Mouse (Mus musculus): ENCODE measurements around the gene Dolk. TPM values are rescaled to one million over a fixed set of nuclear protein-coding genes. Genes with fewer than 3 reads are reported as not detected.

The Dolk gene
- 5.5 and 6.6 TPM in 2 replicates for total RNA-seq (2015)
- total RNA-seq (2017), result 10.1 and 13.0 TPM in 2 replicates

DNA sequence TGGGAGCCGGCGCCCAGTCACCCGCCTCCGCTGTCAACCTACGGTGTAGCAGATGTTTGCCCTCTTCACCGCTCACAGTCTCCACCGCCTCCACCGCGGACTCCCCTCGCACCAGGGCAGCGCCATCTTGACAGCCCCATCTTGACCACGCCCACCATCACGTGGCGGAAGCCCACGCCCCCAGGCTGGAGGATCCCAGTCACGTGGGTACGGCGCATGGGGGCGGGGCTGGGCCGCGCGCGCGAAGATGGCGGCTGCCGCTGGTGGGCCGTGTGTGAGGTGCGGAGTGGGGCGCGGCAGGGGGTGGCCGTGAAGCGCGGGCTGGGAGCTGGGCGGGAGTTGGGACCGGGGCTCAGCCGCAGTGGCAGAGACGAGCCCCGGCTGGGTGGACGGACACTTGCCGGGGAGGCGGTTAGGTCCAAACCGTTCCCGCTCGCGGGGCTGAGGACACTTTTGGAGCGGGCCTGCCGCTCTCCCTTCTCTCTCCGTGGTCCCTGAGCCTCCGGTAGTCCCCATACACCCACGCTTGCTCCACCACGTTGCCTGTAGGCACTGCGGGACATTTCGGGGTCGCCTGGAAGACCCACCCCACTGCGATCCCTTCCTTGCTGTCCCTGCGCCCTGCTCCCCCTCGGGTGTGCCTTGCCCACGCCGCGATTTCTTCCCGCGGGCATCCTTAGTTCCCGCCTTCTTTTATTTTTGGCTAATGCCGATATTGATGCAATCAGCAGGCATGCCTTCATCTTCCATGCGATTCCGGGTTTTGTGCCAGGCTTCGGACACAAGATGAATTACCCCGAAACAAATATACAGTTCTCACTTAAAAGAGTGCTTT is at the start of gene Dolk, which contains the start of gene Nup188:
TSS of gene Dolk (minus strand) at position 143 of the 835 bp plus-strand sequence.
TSS of gene Nup188 (plus strand) at position 206 of the 835 bp plus-strand sequence.
- ATAC-seq (ENCODE audit: poor library complexity, severe bottlenecking), result peak; percentile 96

DNA sequence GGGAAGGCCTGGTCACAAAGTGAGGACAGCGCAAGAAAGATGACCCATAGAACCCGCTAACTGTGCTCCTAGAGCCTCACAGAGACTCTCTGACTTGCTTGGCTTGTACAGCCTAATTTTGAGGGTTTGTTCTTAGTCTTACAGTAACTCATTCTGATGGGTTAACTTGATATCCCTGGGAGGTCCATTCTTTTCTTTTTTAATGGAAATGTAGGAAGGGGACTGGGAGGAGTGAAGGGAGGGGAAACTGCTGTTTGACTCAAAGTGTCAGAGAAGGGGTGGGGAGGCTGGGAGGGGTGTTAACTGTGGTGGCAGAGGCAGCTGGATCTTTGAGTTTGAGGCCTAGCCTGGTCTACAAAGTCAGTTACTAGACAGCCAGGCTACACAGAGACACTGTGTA is 49.2 kb upstream of the Dolk start:
- no peak for ATAC-seq (ENCODE audit: poor library complexity, severe bottlenecking)

- no peak for ATAC-seq (ENCODE audit: poor library complexity, severe bottlenecking)
Measured at GRCm38 (mm10) chr2:30328791-30329190, 42.7 kb upstream of the Dolk start.

GRCm38 (mm10) chr2:30327276-30327675 is 41.1 kb upstream of the Dolk start:
- no peak for ATAC-seq (ENCODE audit: poor library complexity, severe bottlenecking)

GRCm38 (mm10) chr2:30325296-30325695 is 39.2 kb upstream of the Dolk start:
- ATAC-seq (ENCODE audit: poor library complexity, severe bottlenecking), result no peak

- ATAC-seq (ENCODE audit: poor library complexity, severe bottlenecking), result no peak
Measured at GRCm38 (mm10) chr2:30323111-30323510, 37.0 kb upstream of the Dolk start.

- no peak for ATAC-seq (ENCODE audit: poor library complexity, severe bottlenecking)
Measured at GRCm38 (mm10) chr2:30319260-30319659, 33.1 kb upstream of the Dolk start.

GRCm38 (mm10) chr2:30316955-30317354 is 30.8 kb upstream of the Dolk start:
- ATAC-seq (ENCODE audit: poor library complexity, severe bottlenecking), result no peak

DNA sequence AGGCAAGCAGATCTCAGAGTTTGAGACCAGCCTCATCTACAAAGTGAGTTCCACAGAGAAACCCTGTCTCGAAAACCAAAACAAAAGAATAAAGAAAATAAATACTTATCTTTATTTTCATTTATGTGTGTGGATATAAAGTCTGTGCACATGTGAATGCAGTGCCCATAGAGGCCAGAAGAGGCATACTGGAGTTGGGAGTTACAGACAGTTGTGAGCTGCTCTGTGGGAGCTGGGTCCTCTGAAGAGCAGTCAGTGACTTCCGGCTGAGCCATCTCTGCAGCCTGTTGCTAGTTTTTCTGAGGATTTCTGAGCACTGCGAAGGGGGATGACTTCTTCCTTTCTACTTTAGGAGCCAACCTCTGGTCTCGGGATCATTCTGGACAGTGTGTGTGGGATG is 30.0 kb upstream of the Dolk start:
- no peak for ATAC-seq (ENCODE audit: poor library complexity, severe bottlenecking)

DNA sequence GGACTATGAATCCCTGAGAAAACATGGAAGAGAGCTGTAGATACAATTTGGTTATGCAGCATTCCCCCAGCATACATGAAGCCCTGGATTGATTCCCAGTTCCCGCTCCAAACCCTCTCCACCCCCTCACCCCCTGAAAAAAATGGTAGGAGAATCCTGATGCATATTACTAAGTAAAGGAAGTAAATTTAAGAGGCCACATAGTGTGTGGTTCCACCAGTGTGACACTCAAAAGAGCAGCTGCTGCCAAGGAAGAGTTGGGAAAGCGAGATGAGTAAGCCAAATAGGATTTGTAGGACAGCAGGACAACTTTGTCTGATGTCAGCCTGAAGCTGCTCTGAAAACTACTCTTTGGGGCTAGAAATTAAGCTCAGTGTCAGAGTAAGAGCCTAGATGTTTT is 25.3 kb upstream of the Dolk start:
- no peak for ATAC-seq (ENCODE audit: poor library complexity, severe bottlenecking)

- ATAC-seq (ENCODE audit: poor library complexity, severe bottlenecking), result no peak
Measured at GRCm38 (mm10) chr2:30309351-30309750, 23.2 kb upstream of the Dolk start.

- ATAC-seq (ENCODE audit: poor library complexity, severe bottlenecking), result no peak
Measured at GRCm38 (mm10) chr2:30306087-30306486, 20.0 kb upstream of the Dolk start.

DNA sequence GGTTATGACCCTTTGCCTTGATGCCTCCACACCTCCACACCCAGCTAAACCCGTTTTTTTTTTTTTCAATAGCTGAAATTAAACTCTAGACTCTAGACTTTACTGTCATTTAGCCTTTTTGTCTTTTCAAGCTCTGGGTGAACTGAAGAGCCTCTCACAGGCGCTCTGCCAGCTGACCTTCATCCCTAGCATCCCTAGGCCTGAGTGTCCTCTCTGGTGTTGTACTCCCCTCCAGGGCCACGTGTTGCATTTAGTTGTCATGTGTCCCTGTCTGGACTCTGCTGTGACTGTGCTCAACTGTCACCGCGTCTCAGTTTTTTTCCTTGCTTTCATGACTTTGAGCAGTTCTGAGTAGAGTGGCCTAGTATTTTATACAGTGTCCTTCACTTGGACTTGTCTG is 13.8 kb upstream of the Dolk start:
- ATAC-seq (ENCODE audit: poor library complexity, severe bottlenecking), result no peak

GRCm38 (mm10) chr2:30299525-30299924 is 13.4 kb upstream of the Dolk start:
- no peak for ATAC-seq (ENCODE audit: poor library complexity, severe bottlenecking)

DNA sequence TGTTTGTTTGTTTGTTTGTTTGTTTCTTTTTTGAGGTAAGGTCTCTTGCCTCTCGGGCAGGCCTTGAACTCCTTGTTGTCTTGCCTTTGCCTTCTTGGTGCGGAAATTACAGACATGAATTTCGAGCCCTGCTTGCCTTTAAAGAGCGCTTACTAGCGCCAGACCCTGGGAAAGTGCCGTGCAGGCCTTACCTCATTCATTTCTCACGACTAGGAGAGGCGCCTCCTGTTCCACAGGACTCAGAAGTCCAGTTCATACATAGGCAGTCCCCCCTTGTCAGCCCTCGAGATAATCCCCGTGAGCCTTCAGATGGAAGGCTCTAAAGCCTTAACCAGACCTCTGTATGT is 866 bp upstream of the Dolk start:
- ATAC-seq (ENCODE audit: poor library complexity, severe bottlenecking), result no peak

DNA sequence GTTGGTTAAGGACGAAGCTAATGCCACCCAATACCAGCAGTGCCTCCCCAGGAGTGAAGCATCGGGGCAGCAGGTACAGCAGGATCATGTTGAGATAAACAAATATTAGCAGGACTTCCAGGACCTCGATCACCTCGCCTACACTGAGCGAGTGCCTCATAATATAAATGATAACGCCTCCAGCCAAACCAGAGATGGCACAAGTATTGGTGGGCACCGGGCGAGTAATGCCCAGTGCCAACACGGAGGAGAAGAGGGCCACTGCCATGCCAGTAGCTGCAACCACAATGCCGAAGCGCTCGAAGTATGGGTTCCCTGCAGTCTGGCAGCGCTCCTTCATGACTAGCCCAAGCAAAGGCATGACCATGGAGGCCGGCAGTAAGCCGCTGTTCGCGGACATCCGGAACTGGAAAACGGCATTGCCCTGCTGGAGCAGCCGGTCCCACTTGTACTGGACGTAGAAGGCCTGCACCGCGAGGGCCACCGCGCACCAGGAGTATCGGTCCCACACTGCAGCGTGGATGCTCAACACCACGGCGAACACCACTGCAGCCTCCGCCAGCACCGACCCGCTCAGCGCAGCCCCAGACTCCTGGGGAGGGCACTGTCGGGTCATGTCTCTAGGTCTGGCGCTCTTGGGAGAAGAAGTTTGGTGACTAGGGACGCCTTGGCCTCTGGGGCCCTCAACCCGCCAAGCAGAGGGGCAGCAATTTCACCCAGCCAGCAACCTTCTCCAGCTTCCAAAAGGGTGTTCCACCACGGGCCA is 535 bp downstream of the Dolk start:
- peak; percentile 34 for ATAC-seq (ENCODE audit: poor library complexity, severe bottlenecking)

GRCm38 (mm10) chr2:30285004-30285403 is 1.1 kb downstream of the Dolk start:
- ATAC-seq (ENCODE audit: poor library complexity, severe bottlenecking), result no peak

GRCm38 (mm10) chr2:30283193-30283592 is 2.9 kb downstream of the Dolk start:
- ATAC-seq (ENCODE audit: poor library complexity, severe bottlenecking), result no peak

DNA sequence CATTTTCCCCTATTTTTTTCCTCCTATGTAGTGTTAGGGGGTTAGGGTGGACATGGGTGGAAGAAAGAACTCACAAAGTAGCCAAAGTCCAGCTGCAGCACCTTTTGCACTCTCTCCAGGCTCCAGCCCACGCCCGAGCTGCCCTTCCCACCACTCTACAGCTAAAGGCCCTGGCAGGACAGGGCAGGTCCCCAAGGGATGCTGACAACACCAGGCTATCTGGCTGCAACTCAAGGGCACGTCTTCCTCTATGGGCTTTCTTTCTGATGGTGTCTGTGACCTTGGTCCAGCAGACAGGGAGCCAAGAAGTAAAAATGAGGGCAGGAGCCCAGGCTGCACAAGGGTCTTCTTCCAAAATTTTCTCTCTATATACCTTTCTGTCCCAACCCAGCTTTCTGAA is 4.5 kb downstream of the Dolk start:
- ATAC-seq (ENCODE audit: poor library complexity, severe bottlenecking), result no peak

- no peak for ATAC-seq (ENCODE audit: poor library complexity, severe bottlenecking)
Measured at GRCm38 (mm10) chr2:30280743-30281142, 5.4 kb downstream of the Dolk start, which contains the start of gene Gm28038. TSS of gene Gm28038 (plus strand) at chr2:30281043.

DNA sequence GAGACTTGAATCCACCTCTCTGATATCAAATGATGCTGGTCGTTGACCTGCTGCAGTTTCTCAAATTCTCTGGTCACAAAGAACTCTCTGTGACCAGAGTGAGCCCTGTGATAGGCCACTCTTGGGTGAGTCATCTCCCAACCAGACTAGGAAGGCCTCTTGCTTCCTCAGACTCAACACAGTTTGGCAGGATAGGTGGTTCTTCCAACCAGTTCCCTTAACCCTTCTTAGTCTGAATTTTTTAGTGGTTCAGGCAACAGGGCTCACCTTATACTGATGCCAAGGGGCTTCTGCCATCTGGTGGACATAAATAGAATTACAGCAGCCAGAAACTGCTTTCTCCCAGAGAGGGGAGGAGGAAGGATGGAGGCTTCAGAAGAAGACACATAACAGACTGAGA is 16.0 kb downstream of the Dolk start:
- ATAC-seq (ENCODE audit: poor library complexity, severe bottlenecking), result peak; percentile 83

Data from megakaryocyte, adult 5-6 weeks (primary cell).